Mouse (Mus musculus) kidney, postnatal 0 days (tissue): Measurements from ENCODE around the gene Cyp8b1. TPM values are rescaled to one million over a fixed set of nuclear protein-coding genes. Genes with fewer than 3 reads are reported as not detected.

Source experiments
- ATAC-seq: fragments of 200-750 bp; cut with Nextera tagmentation; replicated peaks from 2 replicates; pipeline ENCODE4 v1.8.0; 2017; ENCODE audit warnings: low read depth, moderate number of reproducible peaks, moderate TSS enrichment, moderate library complexity; ENCODE audit not compliant: low FRiP score
- DNase-seq: peaks from one replicate; pipeline ENCODE4 v3.0.0-alpha.2; 2016; ENCODE audit warnings: low spot score
- H3K27ac ChIP-seq: fragments of 300-500 bp; sonication (generic); 2 replicates; pipeline ENCODE4 v1.5.1; 2014; ENCODE audit warnings: mild to moderate bottlenecking
- H3K27me3 ChIP-seq: fragments of 300-500 bp; sonication (generic); 2 replicates; pipeline ENCODE4 v1.6.1; 2014; ENCODE audit warnings: low read length, mixed read lengths; ENCODE audit not compliant: insufficient read depth
- H3K36me3 ChIP-seq: fragments of 300-500 bp; sonication (generic); 2 replicates; pipeline ENCODE4 v1.6.1; 2014; ENCODE audit warnings: low read length, mixed read lengths; ENCODE audit not compliant: insufficient read depth
- H3K4me1 ChIP-seq: fragments of 300-500 bp; sonication (generic); replicated peaks from 2 replicates; pipeline ENCODE4 v1.6.1; 2014; ENCODE audit warnings: antibody characterized with exemption, low read length, mixed read lengths; ENCODE audit not compliant: insufficient read depth
- H3K4me2 ChIP-seq: fragments of 300-500 bp; sonication (generic); 2 replicates; pipeline ENCODE4 v1.6.1; 2014; ENCODE audit warnings: mild to moderate bottlenecking, low read length, moderate library complexity, mixed read lengths
- H3K4me3 ChIP-seq: fragments of 300-500 bp; sonication (generic); replicated peaks from 2 replicates; pipeline ENCODE4 v1.5.1; 2014; ENCODE audit warnings: low read depth, low read length
- H3K9ac ChIP-seq: fragments of 300-500 bp; sonication (generic); 2 replicates; pipeline ENCODE4 v1.6.1; 2014; ENCODE audit warnings: low read depth, low read length
- H3K9me3 ChIP-seq: fragments of 300-500 bp; sonication (generic); replicated peaks from 2 replicates; pipeline ENCODE4 v1.6.1; 2016; ENCODE audit warnings: low read length, inconsistent platforms, mixed read lengths
- CTCF ChIP-seq: IDR thresholded peaks from 2 replicates; pipeline ENCODE4 v1.5.1; 2016; ENCODE audit warnings: antibody characterized with exemption, low read depth, mild to moderate bottlenecking, moderate library complexity
- whole genome bisulfite sequencing: fragments of 180-500 bp; shearing (Covaris S2); extraction: QIAGEN DNeasy Blood & Tissue Kit; methylation state at CpG from one replicate; pipeline ENCODE4 v1.1.7; 2014; 5-methylcytosine and 5-hydroxymethylcytosine counted together
- polyA plus RNA-seq: library from polyadenylated mRNA; unstranded; fragments of >200 nt; fragmentation: Nextera tagmentation; extraction: Ambion mirVana; gene quantifications from 2 replicates; pipeline ENCODE4 v1.2.1, GENCODE M21; 2015

Cyp8b1 gene
- polyA plus RNA-seq, 1 experiment from 2014 or later = not detected

GRCm38 (mm10) chr9:121909635-121910034, 6.5 kb downstream of the Cyp8b1 start:
- ATAC-seq = no peak
- H3K9ac ChIP-seq = no peak overlapping the region

DNA sequence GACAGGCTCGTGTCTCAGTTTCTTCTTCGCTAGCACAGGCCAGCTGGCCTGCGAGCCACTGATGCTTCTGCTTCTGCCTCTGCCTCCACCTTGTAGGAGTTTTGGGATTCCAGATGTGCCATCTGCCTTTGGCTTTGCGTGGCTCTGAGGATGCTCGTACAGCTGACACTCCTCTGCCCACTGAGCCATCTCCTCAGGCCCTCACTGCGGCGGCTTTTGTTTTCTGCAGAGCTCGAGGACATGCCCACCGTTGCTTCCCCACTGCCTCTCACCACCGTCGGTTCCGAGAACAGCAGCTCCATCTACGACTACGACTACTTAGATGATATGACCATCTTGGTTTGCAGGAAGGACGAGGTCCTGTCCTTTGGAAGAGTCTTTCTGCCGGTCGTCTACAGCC, 7.8 kb downstream of the Cyp8b1 start:
- ATAC-seq = no peak
- no peak for DNase-seq
- no peak overlapping the region for H3K9ac ChIP-seq
- no peaks in the 10 kb centered on the region for H3K27me3 ChIP-seq
- H3K9me3 ChIP-seq = no peaks in the 10 kb centered on the region
- whole genome bisulfite sequencing = 91% methylated on average over 17 of the region's 17 CpGs
- TF ChIP-seq CTCF = no peak
- H3K27ac ChIP-seq = no peak overlapping the region
- H3K4me1 ChIP-seq = no peaks in the 10 kb centered on the region
- no peak overlapping the region for H3K4me2 ChIP-seq
- no peak overlapping the region for H3K4me3 ChIP-seq
- H3K36me3 ChIP-seq = no peaks in the 10 kb centered on the region

More at GRCm38 (mm10) chr9:121909635-121910034, 6.5 kb downstream of the Cyp8b1 start:
- Histone ChIP-seq H3K4me2 (no peak overlapping the region), H3K27ac (no peak overlapping the region), H3K36me3 (no peaks in the 10 kb centered on the region), H3K9me3 (no peaks in the 10 kb centered on the region), H3K4me1 (no peaks in the 10 kb centered on the region), H3K4me3 (no peak overlapping the region), H3K27me3 (no peaks in the 10 kb centered on the region)
- DNase-seq = no peak
- no peak for TF ChIP-seq CTCF
- 62% methylated on average over 5 of the region's 6 CpGs for WGBS

GRCm38 (mm10) chr9:121907356-121908070, 8.6 kb downstream of the Cyp8b1 start:
- WGBS = 66% methylated on average over 10 of the region's 10 CpGs
- ATAC-seq (no peak), DNase-seq (no peak)
- no peak for TF ChIP-seq CTCF
- no peaks in the 10 kb centered on the region for H3K4me1 ChIP-seq
- no peak overlapping the region for H3K4me3 ChIP-seq
- H3K27ac ChIP-seq = no peak overlapping the region
- no peaks in the 10 kb centered on the region for H3K27me3 ChIP-seq
- H3K36me3 ChIP-seq = no peaks in the 10 kb centered on the region
- H3K9ac ChIP-seq = no peak overlapping the region
- no peak overlapping the region for H3K4me2 ChIP-seq
- no peaks in the 10 kb centered on the region for H3K9me3 ChIP-seq

GRCm38 (mm10) chr9:121906456-121906855, 9.6 kb downstream of the Cyp8b1 start:
- H3K4me2 ChIP-seq = no peak overlapping the region
- H3K9ac ChIP-seq = no peak overlapping the region
- no peak overlapping the region for H3K27ac ChIP-seq
- DNase-seq (no peak), ATAC-seq (no peak)
- H3K27me3 ChIP-seq = no peaks in the 10 kb centered on the region
- H3K9me3 ChIP-seq = no peaks in the 10 kb centered on the region
- H3K36me3 ChIP-seq = no peaks in the 10 kb centered on the region
- no peaks in the 10 kb centered on the region for H3K4me1 ChIP-seq
- 83% methylated on average over 5 of the region's 5 CpGs for WGBS
- no peak overlapping the region for H3K4me3 ChIP-seq
- no peak for TF ChIP-seq CTCF

DNA sequence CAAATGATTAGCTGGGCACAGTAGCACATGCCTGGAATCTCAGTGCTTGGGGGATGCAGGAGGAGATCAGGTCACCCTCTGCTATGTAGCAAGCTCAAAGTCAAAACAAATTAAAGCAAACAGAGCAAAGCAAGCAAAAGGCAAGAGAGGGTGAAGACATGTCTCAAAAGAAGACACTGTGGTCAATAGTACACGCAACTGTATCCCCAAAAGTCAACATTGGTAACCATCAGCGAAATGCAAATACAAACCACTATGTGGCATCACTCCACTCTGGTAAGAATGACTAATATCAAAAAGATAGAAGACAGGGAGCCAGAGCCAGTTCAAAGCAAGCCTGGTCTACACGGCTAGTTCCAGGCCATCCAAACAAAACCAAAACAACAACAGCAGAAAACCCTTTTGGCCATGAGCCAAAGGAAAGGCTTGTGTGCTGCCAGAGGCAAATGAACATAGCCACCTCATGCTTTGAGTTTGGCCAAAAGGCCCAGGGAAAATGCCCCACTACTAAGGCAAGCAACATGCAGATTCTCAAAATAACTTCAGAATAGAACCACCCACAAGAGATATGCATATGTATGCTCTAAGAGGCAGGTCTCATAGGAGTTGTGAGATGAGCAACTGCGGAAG, 10.4 kb downstream of the Cyp8b1 start:
- TF ChIP-seq CTCF = no peak
- ATAC-seq (no peak), DNase-seq (no peak)
- Histone ChIP-seq H3K4me1 (no peaks in the 10 kb centered on the region), H3K27me3 (no peaks in the 10 kb centered on the region), H3K4me2 (no peak overlapping the region), H3K27ac (no peak overlapping the region), H3K9me3 (no peaks in the 10 kb centered on the region), H3K4me3 (no peak overlapping the region), H3K9ac (no peak overlapping the region), H3K36me3 (no peaks in the 10 kb centered on the region)
- 82% methylated on average over 4 of the region's 4 CpGs for WGBS

GRCm38 (mm10) chr9:121904946-121905345, 11.2 kb downstream of the Cyp8b1 start:
- Histone ChIP-seq H3K9ac (no peak overlapping the region), H3K27ac (no peak overlapping the region), H3K9me3 (no peaks in the 10 kb centered on the region), H3K36me3 (no peaks in the 10 kb centered on the region), H3K4me2 (no peak overlapping the region), H3K4me1 (no peaks in the 10 kb centered on the region), H3K4me3 (no peak overlapping the region), H3K27me3 (no peaks in the 10 kb centered on the region)
- WGBS = 86% methylated on average over 7 of the region's 7 CpGs
- no peak for ATAC-seq
- no peak for TF ChIP-seq CTCF
- DNase-seq = no peak
